Mouse (Mus musculus): ENCODE data around the gene Arid3c.

The Arid3c gene

GRCm38 (mm10) chr4:41678863-41679262, 52.1 kb downstream of the Arid3c start:
- DNase-seq (ENCODE audit: low spot score in 2 of 2) = no peak

- DNase-seq (ENCODE audit: low spot score in 2 of 2) = no peak
Observed at GRCm38 (mm10) chr4:41677006-41677629, 53.8 kb downstream of the Arid3c start.

- no peak for DNase-seq (ENCODE audit: low spot score in 2 of 2)
Observed at GRCm38 (mm10) chr4:41676248-41677005, 54.5 kb downstream of the Arid3c start.
